Mouse (Mus musculus): Measurements from ENCODE around the gene Gal3st3. TPM values are rescaled to one million over a fixed set of nuclear protein-coding genes. Genes with fewer than 3 reads are reported as not detected.

The Gal3st3 gene
- polyA plus RNA-seq, 1 experiment from 2014 or later: 3.1 TPM

GRCm38 (mm10) chr19:5323801-5324200, 25.7 kb downstream of the Gal3st3 start:
- H3K9ac ChIP-seq (replicated peaks; ENCODE audit: low read depth, low read length): no peak overlapping the region
- H3K4me1 ChIP-seq (ENCODE audit: control insufficient read depth, insufficient read depth, low read length): 0 out of 2 replicates have a peak, but pooled peaks cover 3% of the 10 kb centered on the region
- no peaks in the 10 kb centered on the region for H3K36me3 ChIP-seq (ENCODE audit: control insufficient read depth, insufficient read depth, low read length)
- no peak overlapping the region for H3K4me3 ChIP-seq (ENCODE audit: low read depth, low read length)
- no peak overlapping the region for H3K4me2 ChIP-seq (replicated peaks; ENCODE audit: low read depth, low read length)
- 51% methylated on average over 17 of the region's 17 CpGs for WGBS
- H3K9me3 ChIP-seq (ENCODE audit: control insufficient read depth, low read depth, low read length): no peaks in the 10 kb centered on the region
- no peak for ATAC-seq (ENCODE audit: insufficient number of reproducible peaks, insufficient read depth, low FRiP score, low read depth)
- no peaks in the 10 kb centered on the region for H3K27me3 ChIP-seq (ENCODE audit: control insufficient read depth, insufficient read depth, low read length)
- H3K27ac ChIP-seq (ENCODE audit: low read length): no peak overlapping the region

GRCm38 (mm10) chr19:5327970-5328369, 29.8 kb downstream of the Gal3st3 start:
- H3K9ac ChIP-seq (replicated peaks; ENCODE audit: low read depth, low read length): no peak overlapping the region

GRCm38 (mm10) chr19:5334741-5335140, 36.6 kb downstream of the Gal3st3 start:
- no peak for ATAC-seq (ENCODE audit: insufficient number of reproducible peaks, insufficient read depth, low FRiP score, low read depth)
- no peak overlapping the region for H3K27ac ChIP-seq (ENCODE audit: low read length)
- WGBS: 65% methylated on average over 5 of the region's 5 CpGs

More at GRCm38 (mm10) chr19:5327970-5328369, 29.8 kb downstream of the Gal3st3 start:
- no peak overlapping the region for H3K27ac ChIP-seq (ENCODE audit: low read length)
- H3K9me3 ChIP-seq (ENCODE audit: control insufficient read depth, low read depth, low read length): no peaks in the 10 kb centered on the region
- ATAC-seq (ENCODE audit: insufficient number of reproducible peaks, insufficient read depth, low FRiP score, low read depth): no peak
- H3K4me3 ChIP-seq (ENCODE audit: low read depth, low read length): no peak overlapping the region
- WGBS: 68% methylated on average over 19 of the region's 19 CpGs
- H3K4me1 ChIP-seq (ENCODE audit: control insufficient read depth, insufficient read depth, low read length): 0 out of 2 replicates have a peak, but pooled peaks cover 3% of the 10 kb centered on the region
- no peak overlapping the region for H3K4me2 ChIP-seq (replicated peaks; ENCODE audit: low read depth, low read length)
- H3K27me3 ChIP-seq (ENCODE audit: control insufficient read depth, insufficient read depth, low read length): no peaks in the 10 kb centered on the region
- no peaks in the 10 kb centered on the region for H3K36me3 ChIP-seq (ENCODE audit: control insufficient read depth, insufficient read depth, low read length)

GRCm38 (mm10) chr19:5335441-5335840, 37.3 kb downstream of the Gal3st3 start, which contains the start of gene Catsper1:
Gene Catsper1, plus strand, starts transcription at chr19:5335741.
- H3K27me3 ChIP-seq (ENCODE audit: control insufficient read depth, insufficient read depth, low read length): no peaks in the 10 kb centered on the region
- H3K27ac ChIP-seq (ENCODE audit: low read length): no peak within 1 kb of the TSS
- H3K9me3 ChIP-seq (ENCODE audit: control insufficient read depth, low read depth, low read length): no peaks in the 10 kb centered on the region
- 90% methylated on average over 6 of the region's 6 CpGs for WGBS
- no peaks in the 10 kb centered on the region for H3K36me3 ChIP-seq (ENCODE audit: control insufficient read depth, insufficient read depth, low read length)
- no peak within 1 kb of the TSS for H3K9ac ChIP-seq (replicated peaks; ENCODE audit: low read depth, low read length)
- no peaks in the 10 kb centered on the region for H3K4me1 ChIP-seq (ENCODE audit: control insufficient read depth, insufficient read depth, low read length)
- no peak within 1 kb of the TSS for H3K4me2 ChIP-seq (replicated peaks; ENCODE audit: low read depth, low read length)
- no peak for ATAC-seq (ENCODE audit: insufficient number of reproducible peaks, insufficient read depth, low FRiP score, low read depth)
- no peak within 1 kb of the TSS for H3K4me3 ChIP-seq (ENCODE audit: low read depth, low read length)

More at GRCm38 (mm10) chr19:5334741-5335140, 36.6 kb downstream of the Gal3st3 start:
- no peaks in the 10 kb centered on the region for H3K27me3 ChIP-seq (ENCODE audit: control insufficient read depth, insufficient read depth, low read length)
- H3K36me3 ChIP-seq (ENCODE audit: control insufficient read depth, insufficient read depth, low read length): no peaks in the 10 kb centered on the region
- no peak overlapping the region for H3K4me2 ChIP-seq (replicated peaks; ENCODE audit: low read depth, low read length)
- no peak overlapping the region for H3K4me3 ChIP-seq (ENCODE audit: low read depth, low read length)
- no peak overlapping the region for H3K9ac ChIP-seq (replicated peaks; ENCODE audit: low read depth, low read length)
- H3K9me3 ChIP-seq (ENCODE audit: control insufficient read depth, low read depth, low read length): no peaks in the 10 kb centered on the region
- H3K4me1 ChIP-seq (ENCODE audit: control insufficient read depth, insufficient read depth, low read length): no peaks in the 10 kb centered on the region

GRCm38 (mm10) chr19:5337975-5338374, 39.8 kb downstream of the Gal3st3 start:
- no peaks in the 10 kb centered on the region for H3K9me3 ChIP-seq (ENCODE audit: control insufficient read depth, low read depth, low read length)
- no peaks in the 10 kb centered on the region for H3K36me3 ChIP-seq (ENCODE audit: control insufficient read depth, insufficient read depth, low read length)
- no peak overlapping the region for H3K4me2 ChIP-seq (replicated peaks; ENCODE audit: low read depth, low read length)
- no peaks in the 10 kb centered on the region for H3K27me3 ChIP-seq (ENCODE audit: control insufficient read depth, insufficient read depth, low read length)
- no peaks in the 10 kb centered on the region for H3K4me1 ChIP-seq (ENCODE audit: control insufficient read depth, insufficient read depth, low read length)
- no peak overlapping the region for H3K27ac ChIP-seq (ENCODE audit: low read length)
- no peak for ATAC-seq (ENCODE audit: insufficient number of reproducible peaks, insufficient read depth, low FRiP score, low read depth)
- no peak overlapping the region for H3K4me3 ChIP-seq (ENCODE audit: low read depth, low read length)
- 18% methylated on average over 5 of the region's 5 CpGs for WGBS
- H3K9ac ChIP-seq (replicated peaks; ENCODE audit: low read depth, low read length): no peak overlapping the region

- WGBS: 87% methylated on average over 7 of the region's 7 CpGs
Measured at GRCm38 (mm10) chr19:5341360-5341759, 43.2 kb downstream of the Gal3st3 start.

GRCm38 (mm10) chr19:5345297-5346131, 47.4 kb downstream of the Gal3st3 start:
- H3K36me3 ChIP-seq (ENCODE audit: control insufficient read depth, insufficient read depth, low read length): no peaks in the 10 kb centered on the region
- 77% methylated on average over 6 of the region's 6 CpGs for WGBS
- H3K4me3 ChIP-seq (ENCODE audit: low read depth, low read length): no peak overlapping the region
- H3K27ac ChIP-seq (ENCODE audit: low read length): no peak overlapping the region
- H3K9me3 ChIP-seq (ENCODE audit: control insufficient read depth, low read depth, low read length): no peaks in the 10 kb centered on the region
- H3K27me3 ChIP-seq (ENCODE audit: control insufficient read depth, insufficient read depth, low read length): no peaks in the 10 kb centered on the region
- no peak overlapping the region for H3K4me2 ChIP-seq (replicated peaks; ENCODE audit: low read depth, low read length)
- peaks cover 6% of the 10 kb centered on the region; the same call in 1 of the 2 replicates for H3K4me1 ChIP-seq (ENCODE audit: control insufficient read depth, insufficient read depth, low read length)
- H3K9ac ChIP-seq (replicated peaks; ENCODE audit: low read depth, low read length): no peak overlapping the region
- ATAC-seq (ENCODE audit: insufficient number of reproducible peaks, insufficient read depth, low FRiP score, low read depth): no peak

More at GRCm38 (mm10) chr19:5341360-5341759, 43.2 kb downstream of the Gal3st3 start:
- no peak overlapping the region for H3K4me3 ChIP-seq (ENCODE audit: low read depth, low read length)
- H3K36me3 ChIP-seq (ENCODE audit: control insufficient read depth, insufficient read depth, low read length): no peaks in the 10 kb centered on the region
- H3K9ac ChIP-seq (replicated peaks; ENCODE audit: low read depth, low read length): no peak overlapping the region
- ATAC-seq (ENCODE audit: insufficient number of reproducible peaks, insufficient read depth, low FRiP score, low read depth): no peak
- H3K4me1 ChIP-seq (ENCODE audit: control insufficient read depth, insufficient read depth, low read length): no peaks in the 10 kb centered on the region
- no peaks in the 10 kb centered on the region for H3K27me3 ChIP-seq (ENCODE audit: control insufficient read depth, insufficient read depth, low read length)
- no peaks in the 10 kb centered on the region for H3K9me3 ChIP-seq (ENCODE audit: control insufficient read depth, low read depth, low read length)
- H3K27ac ChIP-seq (ENCODE audit: low read length): no peak overlapping the region
- no peak overlapping the region for H3K4me2 ChIP-seq (replicated peaks; ENCODE audit: low read depth, low read length)

- H3K27me3 ChIP-seq (ENCODE audit: control insufficient read depth, insufficient read depth, low read length): no peaks in the 10 kb centered on the region
- H3K9ac ChIP-seq (replicated peaks; ENCODE audit: low read depth, low read length): no peak overlapping the region
- H3K36me3 ChIP-seq (ENCODE audit: control insufficient read depth, insufficient read depth, low read length): no peaks in the 10 kb centered on the region
- no peak overlapping the region for H3K27ac ChIP-seq (ENCODE audit: low read length)
- 77% methylated on average over 6 of the region's 6 CpGs for WGBS
- H3K4me3 ChIP-seq (ENCODE audit: low read depth, low read length): no peak overlapping the region
- no peaks in the 10 kb centered on the region for H3K9me3 ChIP-seq (ENCODE audit: control insufficient read depth, low read depth, low read length)
- no peak for ATAC-seq (ENCODE audit: insufficient number of reproducible peaks, insufficient read depth, low FRiP score, low read depth)
- peaks cover 6% of the 10 kb centered on the region; the same call in 1 of the 2 replicates for H3K4me1 ChIP-seq (ENCODE audit: control insufficient read depth, insufficient read depth, low read length)
- no peak overlapping the region for H3K4me2 ChIP-seq (replicated peaks; ENCODE audit: low read depth, low read length)
Measured at GRCm38 (mm10) chr19:5348064-5348463, 49.9 kb downstream of the Gal3st3 start.

Data from stomach, embryonic 14.5 days (tissue).